Mouse (Mus musculus): Measurements from ENCODE around the gene Fbxo21.

GRCm38 (mm10) chr5:117932222-117932621, 44.3 kb upstream of the Fbxo21 start:
- TF ChIP-seq TAL1 (IDR thresholded peaks at IDR 0.05; ENCODE audit: low read length) (no peak), GATA1 (IDR thresholded peaks at IDR 0.05; ENCODE audit: low read length) (no peak)
